Mouse (Mus musculus): Measurements from ENCODE around the gene Rps15. TPM values are rescaled to one million over a fixed set of nuclear protein-coding genes. Genes with fewer than 3 reads are reported as not detected.

Gene Rps15
- polyA plus RNA-seq, 1 experiment: 2,157 TPM

- TF ChIP-seq POLR2A (IDR thresholded peaks at IDR 0.05; ENCODE audit: borderline replicate concordance, extremely low read depth, insufficient read depth, insufficient read length, poor library complexity, severe bottlenecking) (no peak), CTCF (IDR thresholded peaks at IDR 0.05; ENCODE audit: borderline replicate concordance, extremely low read depth, insufficient read depth, insufficient read length) (no peak)
- DNase-seq (ENCODE audit: low read depth): no peak
These were observed 40.3 kb downstream of the Rps15 start for GRCm38 (mm10) chr10:80332525-80332989.

GRCm38 (mm10) chr10:80336263-80336662 is 44.0 kb downstream of the Rps15 start:
- TF ChIP-seq CTCF (IDR thresholded peaks at IDR 0.05; ENCODE audit: borderline replicate concordance, extremely low read depth, insufficient read depth, insufficient read length): no peak
- no peak for TF ChIP-seq POLR2A (IDR thresholded peaks at IDR 0.05; ENCODE audit: borderline replicate concordance, extremely low read depth, insufficient read depth, insufficient read length, poor library complexity, severe bottlenecking)
- DNase-seq (ENCODE audit: low read depth): no peak

GRCm38 (mm10) chr10:80339941-80340750 is 47.9 kb downstream of the Rps15 start:
- peak; percentile 95 for TF ChIP-seq CTCF (IDR thresholded peaks at IDR 0.05; ENCODE audit: borderline replicate concordance, extremely low read depth, insufficient read depth, insufficient read length)
- no peak for TF ChIP-seq POLR2A (IDR thresholded peaks at IDR 0.05; ENCODE audit: borderline replicate concordance, extremely low read depth, insufficient read depth, insufficient read length, poor library complexity, severe bottlenecking)
- DNase-seq (ENCODE audit: low read depth): peak; percentile 88

- TF ChIP-seq CTCF (IDR thresholded peaks at IDR 0.05; ENCODE audit: borderline replicate concordance, extremely low read depth, insufficient read depth, insufficient read length): no peak
- no peak for TF ChIP-seq POLR2A (IDR thresholded peaks at IDR 0.05; ENCODE audit: borderline replicate concordance, extremely low read depth, insufficient read depth, insufficient read length, poor library complexity, severe bottlenecking)
- no peak for DNase-seq (ENCODE audit: low read depth)
These were observed 48.8 kb downstream of the Rps15 start for GRCm38 (mm10) chr10:80341026-80341425.

- TF ChIP-seq CTCF (IDR thresholded peaks at IDR 0.05; ENCODE audit: borderline replicate concordance, extremely low read depth, insufficient read depth, insufficient read length) (no peak), POLR2A (IDR thresholded peaks at IDR 0.05; ENCODE audit: borderline replicate concordance, extremely low read depth, insufficient read depth, insufficient read length, poor library complexity, severe bottlenecking) (no peak)
- no peak for DNase-seq (ENCODE audit: low read depth)
These were observed 49.4 kb downstream of the Rps15 start for GRCm38 (mm10) chr10:80341491-80342304.

GRCm38 (mm10) chr10:80342305-80342748 is 50.1 kb downstream of the Rps15 start:
- no peak for DNase-seq (ENCODE audit: low read depth)
- TF ChIP-seq POLR2A (IDR thresholded peaks at IDR 0.05; ENCODE audit: borderline replicate concordance, extremely low read depth, insufficient read depth, insufficient read length, poor library complexity, severe bottlenecking) (no peak), CTCF (IDR thresholded peaks at IDR 0.05; ENCODE audit: borderline replicate concordance, extremely low read depth, insufficient read depth, insufficient read length) (no peak)

- DNase-seq (ENCODE audit: low read depth): peak; percentile 86
- no peak for TF ChIP-seq POLR2A (IDR thresholded peaks at IDR 0.05; ENCODE audit: borderline replicate concordance, extremely low read depth, insufficient read depth, insufficient read length, poor library complexity, severe bottlenecking)
- no peak for TF ChIP-seq CTCF (IDR thresholded peaks at IDR 0.05; ENCODE audit: borderline replicate concordance, extremely low read depth, insufficient read depth, insufficient read length)
These were observed 50.6 kb downstream of the Rps15 start for GRCm38 (mm10) chr10:80342749-80343424.

- TF ChIP-seq POLR2A (IDR thresholded peaks at IDR 0.05; ENCODE audit: borderline replicate concordance, extremely low read depth, insufficient read depth, insufficient read length, poor library complexity, severe bottlenecking) (no peak), CTCF (IDR thresholded peaks at IDR 0.05; ENCODE audit: borderline replicate concordance, extremely low read depth, insufficient read depth, insufficient read length) (no peak)
- no peak for DNase-seq (ENCODE audit: low read depth)
These were observed 51.2 kb downstream of the Rps15 start for GRCm38 (mm10) chr10:80343425-80343895.

Other genes with a start within 250 kb of the Rps15 start
- 376 and 484 TPM in 2 replicates for gene Gpx4, start 245.3 kb upstream of the Rps15 start, polyA plus RNA-seq (2012; rRNA removed)
- gene Sbno2, start 186.9 kb upstream of the Rps15 start, polyA plus RNA-seq (2012; rRNA removed): 30.2 and 31.1 TPM in 2 replicates
- 112 and 127 TPM in 2 replicates for gene Stk11, start 176.7 kb upstream of the Rps15 start, polyA plus RNA-seq (2012; rRNA removed)
- 445 and 501 TPM in 2 replicates for gene Atp5d, start 153.8 kb upstream of the Rps15 start, polyA plus RNA-seq (2012; rRNA removed)
- gene Cbarp, start 151.6 kb upstream of the Rps15 start, polyA plus RNA-seq (2012; rRNA removed): 152 and 242 TPM in 2 replicates
- gene Midn, start 144.2 kb upstream of the Rps15 start, polyA plus RNA-seq (2012; rRNA removed): 177 and 213 TPM in 2 replicates
- gene Cirbp, start 126.5 kb upstream of the Rps15 start, polyA plus RNA-seq (2012; rRNA removed): 381 and 490 TPM in 2 replicates
- gene 1600002K03Rik, start 119.5 kb upstream of the Rps15 start, polyA plus RNA-seq (2012; rRNA removed): 18.5 and 21.2 TPM in 2 replicates
- gene Efna2, start 113.0 kb upstream of the Rps15 start, polyA plus RNA-seq (2012; rRNA removed): 57.2 and 66.4 TPM in 2 replicates
- 59.1 and 61.2 TPM in 2 replicates for gene Mum1, start 66.0 kb upstream of the Rps15 start, polyA plus RNA-seq (2012; rRNA removed)
- gene Ndufs7, start 43.3 kb upstream of the Rps15 start, polyA plus RNA-seq (2012; rRNA removed): 272 and 426 TPM in 2 replicates
- 15.3 and 19.8 TPM in 2 replicates for gene Gamt, start 31.4 kb upstream of the Rps15 start, polyA plus RNA-seq (2012; rRNA removed)
- 158 and 207 TPM in 2 replicates for gene Dazap1, start 31.0 kb upstream of the Rps15 start, polyA plus RNA-seq (2012; rRNA removed)
- gene Apc2, start 3.5 kb downstream of the Rps15 start, polyA plus RNA-seq (2012; rRNA removed): 189 and 292 TPM in 2 replicates
- 22.5 and 32.9 TPM in 2 replicates for gene 2310011J03Rik, start 28.1 kb downstream of the Rps15 start, polyA plus RNA-seq (2012; rRNA removed)
- 4.5 and 6.0 TPM in 2 replicates for gene Pcsk4, start 37.0 kb downstream of the Rps15 start, polyA plus RNA-seq (2012; rRNA removed)
- gene Reep6, start 37.5 kb downstream of the Rps15 start, polyA plus RNA-seq (2012; rRNA removed): 1.7 and 4.6 TPM in 2 replicates
- 1.4 and 1.5 TPM in 2 replicates for gene Adamtsl5, start 56.0 kb downstream of the Rps15 start, polyA plus RNA-seq (2012; rRNA removed)
- 3.9 and 4.7 TPM in 2 replicates for gene Plk5, start 64.0 kb downstream of the Rps15 start, polyA plus RNA-seq (2012; rRNA removed)
- gene Mex3d, start 95.2 kb downstream of the Rps15 start, polyA plus RNA-seq (2012; rRNA removed): 112 and 115 TPM in 2 replicates
- gene Mbd3, start 107.1 kb downstream of the Rps15 start, polyA plus RNA-seq (2012; rRNA removed): 265 and 292 TPM in 2 replicates
- 597 and 852 TPM in 2 replicates for gene Uqcr11, start 114.4 kb downstream of the Rps15 start, polyA plus RNA-seq (2012; rRNA removed)
- 128 and 138 TPM in 2 replicates for gene Tcf3, start 141.2 kb downstream of the Rps15 start, polyA plus RNA-seq (2012; rRNA removed)
- 5.0 and 10.9 TPM in 2 replicates for gene Onecut3, start 202.4 kb downstream of the Rps15 start, polyA plus RNA-seq (2012; rRNA removed)
- 0.76 and 0.86 TPM in 2 replicates for gene Atp8b3, start 246.7 kb downstream of the Rps15 start, polyA plus RNA-seq (2012; rRNA removed)